Mouse (Mus musculus): ENCODE measurements at regions not wholly inside any gene's neighbourhood (a gene's known extent, or its start where the extent isn't known, plus 50 kb on each side); places are given as distances from the start of the nearest gene placed in this dataset.

- H3K27ac ChIP-seq (replicated peaks): no peak overlapping the region
- no peak overlapping the region for H3K4me3 ChIP-seq
- no peak overlapping the region for H3K4me2 ChIP-seq
- no peaks in the 10 kb centered on the region for H3K4me1 ChIP-seq (replicated peaks)
- WGBS: 59% methylated on average over 3 of the region's 3 CpGs
- no peaks in the 10 kb centered on the region for H3K27me3 ChIP-seq
- no peak for ATAC-seq (ENCODE audit: low read depth)
- no peaks in the 10 kb centered on the region for H3K9me3 ChIP-seq
- no peaks in the 10 kb centered on the region for H3K36me3 ChIP-seq
- no peak overlapping the region for H3K9ac ChIP-seq
These were observed 56.0 kb downstream of the Pttg1 start for GRCm38 (mm10) chr11:43370025-43370424.

GRCm38 (mm10) chr11:43368346-43368745, 57.7 kb downstream of the Pttg1 start:
- no peaks in the 10 kb centered on the region for H3K27me3 ChIP-seq
- no peak overlapping the region for H3K4me2 ChIP-seq
- H3K4me1 ChIP-seq (replicated peaks): no peaks in the 10 kb centered on the region
- no peaks in the 10 kb centered on the region for H3K9me3 ChIP-seq
- no peak overlapping the region for H3K4me3 ChIP-seq
- no peaks in the 10 kb centered on the region for H3K36me3 ChIP-seq
- H3K9ac ChIP-seq: no peak overlapping the region
- H3K27ac ChIP-seq (replicated peaks): no peak overlapping the region
- ATAC-seq (ENCODE audit: low read depth): no peak
- 81% methylated on average over 1 of the region's 1 CpGs for WGBS

- Histone ChIP-seq H3K36me3 (no peaks in the 10 kb centered on the region), H3K27ac (replicated peaks) (no peak overlapping the region), H3K4me3 (no peak overlapping the region), H3K27me3 (no peaks in the 10 kb centered on the region; the same call in 1 of the 2 replicates), H3K9ac (no peak overlapping the region), H3K9me3 (no peaks in the 10 kb centered on the region), H3K4me2 (no peak overlapping the region), H3K4me1 (replicated peaks) (peaks cover 4% of the 10 kb centered on the region; the same call in 1 of the 2 replicates)
- no peak for ATAC-seq (ENCODE audit: low read depth)
- WGBS: 77% methylated on average over 13 of the region's 13 CpGs
These were observed 64.2 kb downstream of the Pttg1 start for GRCm38 (mm10) chr11:43361858-43362257.

GRCm38 (mm10) chr11:43358390-43359291, 67.4 kb downstream of the Pttg1 start:
- Histone ChIP-seq H3K27me3 (no peaks in the 10 kb centered on the region; the same call in 1 of the 2 replicates), H3K4me3 (no peak overlapping the region), H3K4me1 (replicated peaks) (peaks cover 4% of the 10 kb centered on the region; the same call in 1 of the 2 replicates), H3K4me2 (no peak overlapping the region), H3K9ac (no peak overlapping the region), H3K9me3 (no peaks in the 10 kb centered on the region), H3K27ac (replicated peaks) (no peak overlapping the region), H3K36me3 (no peaks in the 10 kb centered on the region)
- ATAC-seq (ENCODE audit: low read depth): peak; percentile 36; the same call in 1 of the 2 replicates
- WGBS: 75% methylated on average over 13 of the region's 13 CpGs

GRCm38 (mm10) chr11:43353602-43354001, 72.4 kb downstream of the Pttg1 start:
- H3K4me1 ChIP-seq (replicated peaks): 0 out of 2 replicates have a peak, but pooled peaks cover 6% of the 10 kb centered on the region
- H3K9ac ChIP-seq: no peak overlapping the region
- no peak overlapping the region for H3K27ac ChIP-seq (replicated peaks)
- H3K36me3 ChIP-seq: no peaks in the 10 kb centered on the region
- no peaks in the 10 kb centered on the region; the same call in 1 of the 2 replicates for H3K27me3 ChIP-seq
- H3K9me3 ChIP-seq: no peaks in the 10 kb centered on the region
- no peak for ATAC-seq (ENCODE audit: low read depth)
- no peak overlapping the region for H3K4me3 ChIP-seq
- 83% methylated on average over 4 of the region's 4 CpGs for WGBS
- no peak overlapping the region for H3K4me2 ChIP-seq

- Histone ChIP-seq H3K36me3 (no peaks in the 10 kb centered on the region), H3K27ac (replicated peaks) (no peak overlapping the region), H3K4me1 (replicated peaks) (0 out of 2 replicates have a peak, but pooled peaks cover 6% of the 10 kb centered on the region), H3K4me2 (no peak overlapping the region), H3K9me3 (no peaks in the 10 kb centered on the region), H3K9ac (no peak overlapping the region), H3K27me3 (no peaks in the 10 kb centered on the region; the same call in 1 of the 2 replicates), H3K4me3 (no peak overlapping the region)
- ATAC-seq (ENCODE audit: low read depth): no peak
- 95% methylated on average over 1 of the region's 1 CpGs for WGBS
These were observed 73.0 kb downstream of the Pttg1 start for GRCm38 (mm10) chr11:43353030-43353429.

GRCm38 (mm10) chr11:43351818-43352217, 74.2 kb downstream of the Pttg1 start:
- ATAC-seq (ENCODE audit: low read depth): no peak
- Histone ChIP-seq H3K27ac (replicated peaks) (no peak overlapping the region), H3K27me3 (no peaks in the 10 kb centered on the region), H3K4me1 (replicated peaks) (0 out of 2 replicates have a peak, but pooled peaks cover 6% of the 10 kb centered on the region), H3K9ac (no peak overlapping the region), H3K4me3 (no peak overlapping the region), H3K9me3 (no peaks in the 10 kb centered on the region), H3K36me3 (no peaks in the 10 kb centered on the region), H3K4me2 (no peak overlapping the region)
- 58% methylated on average over 2 of the region's 2 CpGs for WGBS

- Histone ChIP-seq H3K9ac (no peak overlapping the region), H3K4me1 (replicated peaks) (0 out of 2 replicates have a peak, but pooled peaks cover 6% of the 10 kb centered on the region), H3K27ac (replicated peaks) (no peak overlapping the region), H3K4me2 (no peak overlapping the region), H3K27me3 (no peaks in the 10 kb centered on the region), H3K4me3 (no peak overlapping the region), H3K36me3 (no peaks in the 10 kb centered on the region), H3K9me3 (no peaks in the 10 kb centered on the region)
- ATAC-seq (ENCODE audit: low read depth): no peak
- WGBS: 91% methylated on average over 2 of the region's 2 CpGs
These were observed 74.7 kb downstream of the Pttg1 start for GRCm38 (mm10) chr11:43351348-43351747.

GRCm38 (mm10) chr11:43350242-43350641, 75.8 kb downstream of the Pttg1 start:
- Histone ChIP-seq H3K9ac (no peak overlapping the region), H3K27me3 (no peaks in the 10 kb centered on the region), H3K36me3 (no peaks in the 10 kb centered on the region), H3K4me2 (no peak overlapping the region), H3K4me1 (replicated peaks) (0 out of 2 replicates have a peak, but pooled peaks cover 6% of the 10 kb centered on the region), H3K4me3 (no peak overlapping the region), H3K27ac (replicated peaks) (no peak overlapping the region), H3K9me3 (no peaks in the 10 kb centered on the region)
- WGBS: 62% methylated on average over 3 of the region's 3 CpGs
- no peak for ATAC-seq (ENCODE audit: low read depth)

GRCm38 (mm10) chr11:43349564-43349963, 76.5 kb downstream of the Pttg1 start:
- no peaks in the 10 kb centered on the region for H3K27me3 ChIP-seq
- H3K36me3 ChIP-seq: no peaks in the 10 kb centered on the region
- H3K4me2 ChIP-seq: no peak overlapping the region
- no peak for ATAC-seq (ENCODE audit: low read depth)
- no peak overlapping the region for H3K9ac ChIP-seq
- H3K4me1 ChIP-seq (replicated peaks): peaks cover 13% of the 10 kb centered on the region
- 58% methylated on average over 7 of the region's 7 CpGs for WGBS
- H3K4me3 ChIP-seq: no peak overlapping the region
- no peaks in the 10 kb centered on the region for H3K9me3 ChIP-seq
- no peak overlapping the region for H3K27ac ChIP-seq (replicated peaks)

- H3K4me3 ChIP-seq: no peak overlapping the region
- H3K4me2 ChIP-seq: no peak overlapping the region
- H3K27me3 ChIP-seq: no peaks in the 10 kb centered on the region
- WGBS: 18% methylated on average over 4 of the region's 4 CpGs
- 0 out of 2 replicates have a peak, but pooled peaks have one; percentile 25 for ATAC-seq (ENCODE audit: low read depth)
- H3K9ac ChIP-seq: no peak overlapping the region
- no peaks in the 10 kb centered on the region for H3K36me3 ChIP-seq
- H3K27ac ChIP-seq (replicated peaks): no peak overlapping the region
- no peaks in the 10 kb centered on the region for H3K9me3 ChIP-seq
- peaks cover 17% of the 10 kb centered on the region for H3K4me1 ChIP-seq (replicated peaks)
These were observed 77.5 kb downstream of the Pttg1 start for GRCm38 (mm10) chr11:43348571-43348970.

- no peaks in the 10 kb centered on the region for H3K27me3 ChIP-seq
- H3K4me3 ChIP-seq: no peak overlapping the region
- H3K4me2 ChIP-seq: no peak overlapping the region
- no peak overlapping the region for H3K9ac ChIP-seq
- no peaks in the 10 kb centered on the region for H3K9me3 ChIP-seq
- 96% methylated on average over 9 of the region's 9 CpGs for WGBS
- H3K4me1 ChIP-seq (replicated peaks): peaks cover 17% of the 10 kb centered on the region
- H3K36me3 ChIP-seq: no peaks in the 10 kb centered on the region
- no peak for ATAC-seq (ENCODE audit: low read depth)
- no peak overlapping the region for H3K27ac ChIP-seq (replicated peaks)
These were observed 79.6 kb downstream of the Pttg1 start for GRCm38 (mm10) chr11:43346489-43346888.
